8 mouse cellular contexts compared by ENCODE assay signal in the genomic region with DNA sequence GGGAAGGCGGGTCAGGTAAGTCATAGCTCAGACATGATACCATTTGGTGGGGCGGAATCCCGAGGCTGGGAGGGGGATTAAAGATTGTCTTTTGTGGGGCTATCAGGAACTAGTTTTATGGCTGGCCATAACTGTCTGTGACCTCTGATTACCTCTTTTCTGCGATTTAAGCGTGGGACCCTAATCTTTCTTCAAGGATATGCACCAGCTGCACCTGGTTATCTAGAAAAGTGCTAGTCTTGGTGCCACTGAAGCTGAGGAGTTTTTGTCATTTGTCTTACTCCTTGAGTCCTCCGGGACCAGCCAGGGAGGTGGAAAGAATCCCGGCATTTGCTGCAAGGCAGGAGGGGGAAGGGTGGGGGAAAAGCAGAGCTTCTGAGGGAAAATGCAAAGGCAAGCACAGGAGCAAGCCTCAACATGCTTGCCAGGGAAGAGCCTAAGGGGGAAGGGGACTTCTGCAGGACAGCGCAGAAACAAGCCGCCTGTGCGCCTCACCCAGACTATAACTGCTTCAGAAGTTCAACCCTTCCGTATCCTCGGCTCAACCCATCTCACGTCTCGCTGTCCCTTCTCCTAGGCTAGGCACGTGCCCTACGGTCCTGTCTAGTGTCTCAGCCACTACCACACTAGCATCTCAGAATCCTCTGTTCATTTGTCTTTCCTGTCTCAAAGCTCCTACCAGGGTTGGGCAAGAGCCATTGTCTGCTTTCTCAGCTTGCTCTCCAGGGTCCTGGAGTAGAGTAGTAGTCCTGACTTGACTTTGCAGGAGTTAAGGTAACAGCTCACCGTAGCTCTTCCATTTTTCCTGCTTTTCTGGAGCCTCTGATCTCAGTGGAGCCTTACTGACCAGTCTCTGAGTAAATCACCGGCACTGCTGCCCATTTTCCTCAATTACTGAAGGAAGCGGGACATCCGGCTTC. TPM values are rescaled to one million over a fixed set of nuclear protein-coding genes. Genes with fewer than 3 reads are reported as not detected.
A peak's percentile ranks its signal among the peaks of the same experiment; 100 is the strongest.
DNase-seq lines count a peak whose midpoint lies in the region; ATAC-seq and TF ChIP-seq lines count a peak whose summit lies in the region.

No protein-coding gene starts in this region.

- no peak for DNase-seq in lung, adult 2 months
- DNase-seq in lung, postnatal 10 days, result no peak
- DNase-seq in embryonic facial prominence, embryonic 10.5 days (ENCODE audit: low spot score), result peak; percentile 40
- DNase-seq in hindbrain, postnatal 0 days (ENCODE audit: low spot score), result no peak
- no peak for DNase-seq in thymus, postnatal 14 days
- DNase-seq in layer of hippocampus, postnatal 25 days (ENCODE audit: extremely low spot score in 1 of 2, low spot score in 1 of 2), result no peak
- DNase-seq in cerebellum, adult 11 months, result no peak

- no peak overlapping the region for H3K9ac ChIP-seq in hindbrain, postnatal 0 days (replicated peaks; ENCODE audit: low read length)
- no peak overlapping the region for H3K9ac ChIP-seq in neural tube, embryonic 13.5 days

- H3K27ac ChIP-seq in embryonic facial prominence, embryonic 10.5 days (replicated peaks), result peak overlapping the region; percentile 48; the same call in 1 of the 2 replicates
- no peak overlapping the region for H3K27ac ChIP-seq in hindbrain, postnatal 0 days
- no peak overlapping the region for H3K27ac ChIP-seq in neural tube, embryonic 13.5 days (replicated peaks)

- peak overlapping the region; percentile 23 for H3K4me2 ChIP-seq in hindbrain, postnatal 0 days (ENCODE audit: low read depth, low read length)
- peak overlapping the region; percentile 43 for H3K4me2 ChIP-seq in neural tube, embryonic 13.5 days

- H3K9me3 ChIP-seq in embryonic facial prominence, embryonic 10.5 days, result no peaks in the 10 kb centered on the region
- H3K9me3 ChIP-seq in hindbrain, postnatal 0 days (ENCODE audit: low read length), result no peaks in the 10 kb centered on the region
- H3K9me3 ChIP-seq in neural tube, embryonic 13.5 days, result no peaks in the 10 kb centered on the region

- no peak for TF ChIP-seq CTCF in lung, adult 2 months (IDR thresholded peaks at IDR 0.05; ENCODE audit: insufficient read depth, low read length)
- no peak for TF ChIP-seq CTCF in hindbrain, postnatal 0 days (IDR thresholded peaks at IDR 0.05; ENCODE audit: low read depth)

- no peaks in the 10 kb centered on the region for H3K4me1 ChIP-seq in lung, adult 2 months (ENCODE audit: control insufficient read depth, insufficient read depth, low read length)
- H3K4me1 ChIP-seq in embryonic facial prominence, embryonic 10.5 days, result peaks cover 18% of the 10 kb centered on the region
- H3K4me1 ChIP-seq in hindbrain, postnatal 0 days (ENCODE audit: insufficient read depth, low read length), result no peaks in the 10 kb centered on the region
- H3K4me1 ChIP-seq in neural tube, embryonic 13.5 days (replicated peaks), result no peaks in the 10 kb centered on the region; the same call in 1 of the 2 replicates

- H3K4me3 ChIP-seq in lung, adult 2 months (replicated peaks; ENCODE audit: extremely low read depth, low read depth, low read length), result peak overlapping the region; percentile 51
- H3K4me3 ChIP-seq in embryonic facial prominence, embryonic 10.5 days, result peak overlapping the region; percentile 33
- no peak overlapping the region for H3K4me3 ChIP-seq in hindbrain, postnatal 0 days (ENCODE audit: low read length)
- 0 out of 2 replicates have a peak overlapping the region, but pooled peaks have one; percentile 8 for H3K4me3 ChIP-seq in neural tube, embryonic 13.5 days

- no peak for TF ChIP-seq POLR2A in lung, adult 2 months (IDR thresholded peaks at IDR 0.05; ENCODE audit: borderline replicate concordance, extremely low read depth, low read depth, low read length)

- H3K27me3 ChIP-seq in embryonic facial prominence, embryonic 10.5 days (replicated peaks; ENCODE audit: low read depth, poor library complexity, severe bottlenecking), result no peaks in the 10 kb centered on the region
- H3K27me3 ChIP-seq in hindbrain, postnatal 0 days (ENCODE audit: insufficient read depth, low read length), result no peaks in the 10 kb centered on the region
- 0 out of 2 replicates have a peak, but pooled peaks cover 3% of the 10 kb centered on the region for H3K27me3 ChIP-seq in neural tube, embryonic 13.5 days

- no peaks in the 10 kb centered on the region for H3K36me3 ChIP-seq in embryonic facial prominence, embryonic 10.5 days (replicated peaks)
- H3K36me3 ChIP-seq in hindbrain, postnatal 0 days (ENCODE audit: insufficient read depth, low read length), result no peaks in the 10 kb centered on the region
- H3K36me3 ChIP-seq in neural tube, embryonic 13.5 days, result no peaks in the 10 kb centered on the region

- 0 out of 2 replicates have a peak, but pooled peaks have one; percentile 10 for ATAC-seq in hindbrain, postnatal 0 days
- ATAC-seq in neural tube, embryonic 13.5 days (ENCODE audit: low read depth), result no peak

- WGBS in lung, adult 2 months, result 28% methylated on average over 20 of the region's 20 CpGs
- WGBS in embryonic facial prominence, embryonic 10.5 days, result 39% methylated on average over 20 of the region's 20 CpGs
- WGBS in hindbrain, postnatal 0 days, result 42% methylated on average over 20 of the region's 20 CpGs
- 37% methylated on average over 20 of the region's 20 CpGs for WGBS in neural tube, embryonic 13.5 days

RNA-seq across cellular contexts. Expression of gene Fam161a, which starts 40.6 kb away (rescaled TPM):
- 3.2 and 6.3 TPM in 2 replicates for polyA plus RNA-seq in lung, adult 2 months (2012; rRNA removed)
- 2.8 and 2.9 TPM in 2 replicates for polyA plus RNA-seq in embryonic facial prominence, embryonic 10.5 days (2016; fragmentation: Nextera tagmentation; extraction: Ambion mirVana)
- 2.9 and 10.7 TPM in 2 replicates for total RNA-seq in hindbrain, postnatal 0 days (2014; rRNA removed)
- polyA plus RNA-seq in hindbrain, postnatal 0 days (2015; fragmentation: Nextera tagmentation; extraction: Ambion mirVana), result 4.9 and 6.8 TPM in 2 replicates
- 4.1 and 4.9 TPM in 2 replicates for polyA plus RNA-seq in neural tube, embryonic 13.5 days (2015; fragmentation: Nextera tagmentation; extraction: Ambion mirVana)
- total RNA-seq in layer of hippocampus, postnatal 25 days (2021), result 1 to 10 TPM; 4.2 to 6.3 TPM

RNA-seq across cellular contexts. Expression of gene Cct4, which starts 57.6 kb away (rescaled TPM):
- 123 and 181 TPM in 2 replicates for polyA plus RNA-seq in lung, adult 2 months (2012; rRNA removed)
- 422 and 440 TPM in 2 replicates for polyA plus RNA-seq in embryonic facial prominence, embryonic 10.5 days (2016; fragmentation: Nextera tagmentation; extraction: Ambion mirVana)
- total RNA-seq in hindbrain, postnatal 0 days (2014; rRNA removed), result 128 and 143 TPM in 2 replicates
- polyA plus RNA-seq in hindbrain, postnatal 0 days (2015; fragmentation: Nextera tagmentation; extraction: Ambion mirVana), result 219 and 220 TPM in 2 replicates
- 306 and 322 TPM in 2 replicates for polyA plus RNA-seq in neural tube, embryonic 13.5 days (2015; fragmentation: Nextera tagmentation; extraction: Ambion mirVana)
- total RNA-seq in layer of hippocampus, postnatal 25 days (2021), result 100 to 1,000 TPM in 1 of 2 experiments, 10 to 100 TPM in 1; 99.5 to 114 TPM
